Mouse (Mus musculus) MEL-GATA-1-ER (cell line): ENCODE measurements around the gene Hoxd1.
A peak's percentile ranks its signal among the peaks of the same experiment; 100 is the strongest.

Source experiments
- DNase-seq: peaks from one replicate; pipeline ENCODE4 v3.0.0-alpha.2; 2012; ENCODE audit warnings: low read depth; ENCODE audit errors: extremely low read depth

The Hoxd1 gene

DNA sequence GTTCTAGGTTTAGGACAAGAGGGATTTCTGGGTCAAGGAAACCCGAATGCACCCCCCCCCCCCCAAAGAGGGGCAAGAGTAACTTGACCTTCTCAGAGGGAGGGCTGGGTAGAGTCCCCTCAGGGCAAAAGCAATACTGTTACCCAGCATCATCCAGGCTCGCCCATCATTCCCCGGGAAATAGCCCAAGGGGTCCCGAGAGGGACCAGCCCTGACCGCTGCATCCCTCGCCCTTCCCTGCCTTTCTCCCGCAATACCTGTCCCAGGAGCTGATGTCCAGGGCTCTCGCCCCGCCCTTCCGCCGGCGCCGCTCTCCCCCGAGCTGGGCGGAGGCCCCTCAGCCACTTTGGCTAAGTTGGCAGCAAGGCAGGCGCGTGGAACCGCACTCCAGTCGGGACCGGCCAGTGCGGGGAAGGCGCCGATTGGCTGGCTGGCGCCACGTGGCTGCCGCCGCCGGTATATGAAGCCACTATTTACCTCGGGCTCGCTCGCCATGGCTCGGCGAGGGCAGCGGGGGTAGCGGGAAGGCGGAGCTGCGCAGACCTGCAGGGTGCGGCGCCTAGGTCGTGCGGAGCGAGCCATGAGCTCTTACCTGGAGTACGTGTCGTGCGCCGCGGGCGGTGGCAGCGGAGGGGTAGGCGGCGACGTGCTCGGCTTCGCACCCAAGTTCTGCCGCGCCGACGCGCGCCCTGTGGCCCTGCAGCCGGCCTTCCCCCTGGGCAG, at the start of gene Hoxd1:
TSS of gene Hoxd1 (plus strand) at position 459 of the 723 bp plus-strand sequence.
- DNase-seq = no peak

- DNase-seq = no peak
Measured at GRCm38 (mm10) chr2:74713239-74714150, 49.3 kb upstream of the Hoxd1 start.

GRCm38 (mm10) chr2:74714156-74714789, 48.5 kb upstream of the Hoxd1 start:
- no peak for DNase-seq

DNA sequence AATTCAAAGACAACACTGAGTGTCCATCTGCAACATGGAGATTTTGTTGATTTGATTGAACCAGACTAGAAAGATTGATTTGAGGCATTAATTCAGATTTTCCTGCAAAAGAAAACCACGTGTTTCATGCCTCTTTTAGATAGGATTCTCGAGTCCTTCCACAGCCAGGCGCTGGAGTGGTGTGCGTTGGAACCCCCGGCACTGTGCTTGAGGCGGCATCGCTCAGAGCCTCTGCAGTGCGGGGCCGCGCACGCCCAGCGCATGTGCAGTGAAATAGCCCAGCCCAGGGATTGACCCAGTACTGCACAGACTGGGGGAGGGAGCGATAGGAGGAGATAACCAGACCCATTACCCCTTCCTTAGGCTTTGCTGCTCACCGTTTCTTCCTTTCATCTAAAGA, 47.9 kb upstream of the Hoxd1 start:
- DNase-seq = no peak

DNA sequence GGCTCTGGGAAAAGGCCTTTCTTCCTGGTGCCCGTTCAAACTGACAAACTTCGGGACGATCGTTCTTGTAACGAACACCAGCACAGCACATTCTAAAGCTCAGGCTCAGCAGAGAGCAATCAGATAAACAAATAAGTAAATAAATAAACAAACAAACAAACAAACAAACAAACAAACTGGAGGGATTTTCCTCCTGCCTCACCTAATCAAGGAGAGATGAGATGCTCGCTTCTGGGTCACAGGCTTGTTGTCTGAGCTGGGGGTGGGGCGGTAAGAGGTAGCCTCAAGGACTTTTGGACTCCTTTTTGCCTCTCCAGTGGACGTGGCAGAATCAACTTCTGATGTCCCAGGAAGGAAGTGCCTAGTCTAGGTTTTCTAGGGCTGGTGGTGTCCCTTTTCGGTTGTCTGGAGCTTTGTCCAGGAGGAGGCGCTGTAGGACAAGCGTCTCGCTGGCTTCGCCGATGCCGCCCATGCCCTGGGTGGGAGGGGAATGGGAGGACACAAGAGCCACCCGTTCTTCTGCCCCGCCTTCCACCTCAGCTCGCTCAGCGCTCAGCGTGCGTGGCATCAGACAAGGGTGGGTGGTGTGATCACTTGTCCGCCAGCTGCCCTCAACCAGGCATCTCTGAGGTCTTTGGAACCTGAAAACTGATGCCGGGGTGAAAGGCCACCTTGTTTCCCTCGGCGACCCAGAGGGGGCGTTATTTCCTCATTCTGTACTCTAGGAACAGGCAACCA, 47.1 kb upstream of the Hoxd1 start:
- DNase-seq = peak; percentile 70

GRCm38 (mm10) chr2:74720384-74720783, 42.4 kb upstream of the Hoxd1 start:
- DNase-seq = no peak

DNA sequence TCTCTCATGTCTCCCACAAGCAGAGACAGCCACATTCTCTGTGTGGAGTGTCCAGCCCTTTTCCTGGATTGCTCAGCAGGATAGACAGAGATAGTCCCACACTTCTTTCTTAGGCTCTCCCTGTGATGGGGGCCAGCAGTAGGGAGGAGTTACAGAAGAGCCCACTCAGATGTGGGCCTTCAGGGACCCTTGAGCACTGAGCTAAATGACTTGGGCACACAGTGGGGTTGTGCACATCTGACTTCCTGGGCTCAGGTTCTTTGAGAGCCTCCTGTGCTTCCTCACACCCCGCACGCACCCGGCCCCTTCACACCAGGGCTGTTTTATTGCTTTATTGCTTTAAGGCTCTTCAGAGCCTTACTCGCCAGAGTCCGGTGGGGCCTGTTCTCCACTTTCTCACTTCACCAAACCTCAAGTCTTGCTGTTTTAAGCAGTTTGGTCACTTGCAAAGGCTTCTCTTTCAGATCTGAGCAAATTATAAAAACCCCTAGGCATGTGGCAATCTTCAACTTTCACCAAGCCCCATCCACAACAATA, 41.8 kb upstream of the Hoxd1 start:
- DNase-seq = no peak

DNA sequence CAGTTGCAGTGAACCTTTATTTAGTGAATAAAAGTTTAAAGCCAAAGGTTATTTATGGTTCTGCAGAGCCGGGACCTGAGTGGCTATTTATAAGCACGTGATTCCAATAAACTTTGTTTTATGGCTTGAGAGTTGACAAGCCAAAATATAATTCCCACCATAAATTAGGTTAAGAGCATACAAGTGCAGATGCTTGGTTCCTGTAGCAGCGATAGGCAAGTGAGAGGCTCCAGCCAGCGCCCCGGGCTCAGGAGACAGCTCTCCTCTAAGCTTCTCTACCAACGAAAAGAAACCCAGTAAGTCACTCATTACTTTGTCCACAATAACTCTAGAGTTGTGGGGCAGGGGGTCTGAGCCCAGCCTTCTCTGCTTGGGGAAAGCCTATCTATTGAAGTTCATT, 40.9 kb upstream of the Hoxd1 start:
- DNase-seq = no peak

- DNase-seq = no peak
Measured at GRCm38 (mm10) chr2:74722949-74723348, 39.8 kb upstream of the Hoxd1 start.

GRCm38 (mm10) chr2:74724244-74725015, 38.4 kb upstream of the Hoxd1 start:
- no peak for DNase-seq

DNA sequence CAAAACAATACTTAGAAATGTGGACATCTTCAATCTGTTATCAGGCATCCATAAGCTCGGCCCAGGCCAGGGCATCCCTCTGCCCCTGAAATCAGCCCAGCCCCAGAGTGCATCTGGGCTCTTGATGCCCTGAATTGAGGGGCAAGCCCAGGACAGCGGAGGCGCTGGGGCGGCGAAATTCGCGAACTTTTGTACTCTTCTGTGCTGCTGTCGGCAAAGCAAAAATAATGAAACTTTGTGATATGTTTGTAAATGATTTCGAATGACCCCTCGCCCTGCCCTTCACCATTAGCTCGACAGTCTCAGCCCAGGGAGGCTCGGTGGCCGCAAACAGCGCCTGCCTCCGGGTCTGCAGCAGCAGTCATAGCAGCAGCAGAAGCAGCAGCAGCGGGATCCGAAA, 37.6 kb upstream of the Hoxd1 start:
- no peak for DNase-seq

DNA sequence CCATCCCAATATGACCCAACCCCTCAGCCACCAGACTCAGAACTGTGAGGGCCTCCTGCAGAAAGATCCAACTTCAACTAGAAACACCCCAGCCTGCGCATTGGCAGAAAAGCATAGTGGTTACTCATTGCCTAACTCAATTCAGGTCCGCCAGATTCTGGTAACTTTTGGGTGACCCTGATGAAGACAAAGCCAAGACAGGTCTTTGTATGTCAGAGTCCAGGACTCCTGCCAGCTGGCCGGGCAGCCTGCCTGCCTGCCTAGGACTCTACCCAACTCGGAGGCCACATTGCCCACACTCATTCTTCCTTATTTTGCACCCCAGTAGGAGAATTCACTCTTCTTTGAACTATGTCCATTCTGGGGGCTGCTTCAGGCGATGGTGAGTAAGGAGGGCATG, 36.2 kb upstream of the Hoxd1 start, which contains the start of gene Gm28230:
TSS of gene Gm28230 (plus strand) at position 178 of the 400 bp plus-strand sequence.
- no peak for DNase-seq

- no peak for DNase-seq
Measured at GRCm38 (mm10) chr2:74726973-74727639, 35.7 kb upstream of the Hoxd1 start.

DNA sequence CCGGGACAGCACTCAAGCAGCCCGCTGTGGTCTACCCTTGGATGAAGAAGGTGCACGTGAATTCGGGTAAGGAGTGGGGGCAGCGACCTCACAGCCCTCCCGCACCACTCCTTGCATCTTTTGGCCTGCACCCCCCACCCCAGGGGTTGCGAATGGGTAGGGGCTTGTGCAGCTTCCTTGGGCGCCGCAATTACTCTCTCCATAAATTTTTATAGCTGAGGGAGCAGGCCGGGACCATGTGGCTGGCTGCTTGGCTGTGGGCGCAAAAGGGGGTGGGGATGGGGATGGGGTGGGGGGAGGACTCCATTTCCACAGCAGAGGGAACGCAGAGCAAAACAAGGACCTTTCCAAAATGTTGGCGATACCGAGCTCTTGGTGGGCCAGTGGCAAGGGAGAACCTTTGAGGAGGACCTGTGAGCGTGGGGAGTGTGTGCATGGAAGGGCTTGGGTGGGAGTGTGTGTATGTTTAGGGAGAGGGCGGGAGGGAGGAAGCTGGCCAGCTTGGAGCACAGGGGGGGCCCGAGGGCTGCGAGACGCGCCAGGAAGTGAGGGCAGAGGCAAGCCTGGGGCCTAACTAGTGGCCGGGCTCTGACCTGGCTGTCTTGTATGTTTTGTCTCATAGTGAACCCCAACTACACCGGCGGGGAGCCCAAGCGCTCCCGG, 35.0 kb upstream of the Hoxd1 start:
- no peak for DNase-seq

GRCm38 (mm10) chr2:74728303-74728680, 34.5 kb upstream of the Hoxd1 start:
- DNase-seq = no peak

GRCm38 (mm10) chr2:74730331-74730730, 32.4 kb upstream of the Hoxd1 start:
- DNase-seq = no peak

DNA sequence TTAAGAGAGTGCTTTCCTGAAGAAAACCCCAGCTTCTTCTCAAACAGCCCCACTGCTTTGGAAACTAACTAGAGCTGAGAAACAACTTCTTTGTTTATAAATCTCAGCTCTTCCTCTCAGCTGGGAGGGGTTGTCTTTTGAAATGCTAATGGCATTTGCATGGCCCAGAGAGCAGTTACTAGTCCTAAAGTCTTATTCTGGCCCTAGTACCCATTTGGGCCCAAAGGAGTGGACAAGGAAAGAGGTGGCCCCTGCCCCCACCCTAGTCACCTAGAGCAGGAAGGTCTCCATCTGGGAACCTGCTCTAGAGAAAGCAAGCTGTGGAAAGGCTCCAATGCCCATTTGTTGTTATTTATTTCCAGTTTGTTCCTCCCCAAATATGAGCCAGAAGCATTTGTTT, 31.7 kb upstream of the Hoxd1 start:
- no peak for DNase-seq

DNA sequence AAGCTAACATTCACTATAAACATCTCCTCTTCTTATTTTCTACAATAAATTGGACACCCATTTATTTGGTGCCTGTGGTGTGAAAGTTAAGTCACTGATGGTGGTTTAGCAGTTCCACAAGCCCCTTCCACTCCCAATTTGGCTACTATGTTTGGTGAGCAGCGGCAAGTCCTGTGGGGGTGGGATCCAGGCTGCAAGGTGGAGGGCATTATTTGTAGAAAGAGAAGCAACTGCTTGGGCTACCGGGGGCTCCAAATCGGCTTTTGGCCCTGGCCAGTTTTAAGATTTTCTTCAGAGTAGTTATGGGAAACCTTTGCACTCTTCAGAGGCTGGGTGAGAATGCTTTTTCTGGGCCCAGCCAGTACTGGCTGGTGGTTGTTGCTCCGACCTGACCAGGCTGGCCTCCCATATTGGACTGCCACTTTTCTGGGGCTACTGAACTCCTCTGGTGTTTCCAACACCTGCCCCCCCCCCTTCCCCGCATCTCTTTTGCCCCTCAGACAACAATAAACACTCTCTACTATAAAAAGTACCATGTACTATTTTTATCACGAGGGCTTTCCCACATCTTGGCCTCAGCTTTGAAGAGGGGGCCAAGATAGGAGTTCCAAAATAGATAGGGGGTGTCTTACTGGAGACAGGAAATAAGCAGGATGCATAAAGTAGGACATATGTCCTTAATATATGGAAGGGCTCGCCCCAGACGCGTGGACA, 30.8 kb upstream of the Hoxd1 start:
- DNase-seq = no peak
